Mouse (Mus musculus) embryonic stem cell, embryonic (primary cell): Measurements from ENCODE around the gene Olfr194.
"Not testable (repeated sequence)": the region's sequence is repeated elsewhere in the genome, so short reads cannot be mapped to it uniquely, and the experiment has no call there.

Source experiments
- CTCF ChIA-PET, 4 experiments: fragments of 300-600 bp in 2 of 4; fragments of 350-600 bp in 2 of 4; sonication (Branson Sonifier 250); formaldehyde crosslinking; loops; one replicate each; lab custom pipeline; 2022; ENCODE audit warnings: inconsistent platforms in 2 of 4; lab: Charles Lee
- POLR2A ChIA-PET, 4 experiments: fragments of 300-600 bp in 2 of 4; fragments of 350-600 bp in 2 of 4; sonication (Branson Sonifier 250); formaldehyde crosslinking; loops; one replicate each; lab custom pipeline; 2022; ENCODE audit warnings: antibody characterized with exemption in 4 of 4, inconsistent platforms in 1 of 4; lab: Charles Lee

Olfr194 gene

DNA sequence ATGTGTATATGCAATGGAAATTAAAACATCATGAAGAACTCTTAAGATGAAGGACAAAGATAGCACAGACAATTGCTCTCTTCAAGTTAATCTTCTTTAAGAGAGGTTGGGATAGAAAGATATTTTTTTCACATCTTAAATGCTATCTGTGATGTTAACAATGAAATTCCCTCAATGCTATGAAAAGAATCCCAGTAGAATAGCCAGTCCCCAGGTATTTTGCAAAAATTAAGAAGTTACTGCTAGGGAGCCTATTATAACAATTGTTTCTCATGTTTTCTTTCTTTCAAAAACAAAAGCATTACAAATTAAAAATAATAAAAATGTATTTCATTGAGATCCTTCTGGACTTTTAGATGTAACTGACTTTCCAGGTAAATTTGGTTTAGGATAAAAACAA lies at the start of gene Olfr194:
Olfr194 (minus strand) TSS at position 101 of the 400 bp plus-strand sequence.
- CTCF ChIA-PET, result no interaction called here
- POLR2A ChIA-PET, result no interaction called here

DNA sequence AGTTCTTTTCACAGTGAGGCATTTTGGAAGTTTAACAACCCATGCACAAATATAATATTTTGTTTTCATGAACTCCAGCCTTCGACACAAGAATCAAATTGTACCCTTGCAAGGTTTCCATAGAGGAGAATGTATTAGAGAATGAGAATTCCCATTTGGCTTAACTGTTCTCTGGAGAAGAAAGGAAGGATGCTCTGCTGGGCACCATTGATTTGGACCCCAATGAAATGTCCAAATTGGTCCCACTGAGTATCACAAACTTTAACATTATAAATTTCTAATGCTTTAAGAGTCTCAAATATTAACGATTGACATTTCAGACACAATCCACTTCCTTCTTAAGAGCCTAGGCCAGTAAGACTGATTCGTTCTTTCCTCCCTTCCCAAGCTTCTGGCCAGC lies 49.5 kb upstream of the Olfr194 start, which contains the start of gene Olfr196:
Olfr196 (minus strand) TSS at position 101 of the 400 bp plus-strand sequence.
- CTCF ChIA-PET, result no interaction called here

DNA sequence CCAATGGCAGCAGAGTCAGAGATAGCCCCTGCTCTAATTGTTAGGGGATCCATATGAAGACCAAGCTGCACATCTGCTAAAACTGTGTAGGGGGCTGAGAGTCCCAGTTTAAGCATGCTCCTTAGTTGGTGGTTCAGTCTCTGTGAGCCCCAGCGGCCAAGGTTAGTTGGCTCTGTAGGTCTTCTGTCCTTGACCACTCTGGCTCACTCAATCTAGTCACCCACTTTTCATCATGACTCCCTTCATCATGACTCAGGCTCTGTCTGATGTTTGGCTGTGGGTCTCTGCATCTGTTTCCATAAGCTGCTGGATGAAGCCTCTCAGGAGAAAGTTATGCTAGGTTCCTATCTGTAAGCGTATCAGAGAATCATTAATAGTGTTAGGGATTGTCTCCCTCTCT lies 31.1 kb upstream of the Olfr194 start:
- POLR2A ChIA-PET, result no interaction called here
- CTCF ChIA-PET, result no interaction called here

More for the DNA sequence above, 49.5 kb upstream of the Olfr194 start, which contains the start of gene Olfr196:
- POLR2A ChIA-PET, result no interaction called here

DNA sequence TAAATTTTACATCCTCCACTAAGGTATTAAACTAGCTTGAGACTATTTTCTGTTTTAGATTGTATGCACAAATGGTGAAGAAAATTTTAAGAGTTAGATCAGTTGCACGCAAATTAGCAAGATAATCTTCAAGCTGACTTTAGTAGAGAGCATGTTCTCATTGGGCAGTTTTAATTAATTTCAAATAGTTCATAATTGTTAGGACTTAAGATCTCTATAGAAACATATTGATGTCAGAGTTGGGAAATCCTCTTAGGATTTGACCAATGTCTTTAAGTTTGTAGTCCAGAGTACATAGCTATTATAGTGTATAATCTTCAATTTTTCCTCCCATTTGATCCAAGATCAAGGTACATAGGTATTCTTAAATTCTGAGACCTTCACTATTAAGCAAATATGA lies 25.9 kb upstream of the Olfr194 start, which contains the start of gene Olfr195:
Olfr195 (plus strand) TSS at position 301 of the 400 bp plus-strand sequence.
- ChIA-PET CTCF (no interaction called here), POLR2A (no interaction called here)

DNA sequence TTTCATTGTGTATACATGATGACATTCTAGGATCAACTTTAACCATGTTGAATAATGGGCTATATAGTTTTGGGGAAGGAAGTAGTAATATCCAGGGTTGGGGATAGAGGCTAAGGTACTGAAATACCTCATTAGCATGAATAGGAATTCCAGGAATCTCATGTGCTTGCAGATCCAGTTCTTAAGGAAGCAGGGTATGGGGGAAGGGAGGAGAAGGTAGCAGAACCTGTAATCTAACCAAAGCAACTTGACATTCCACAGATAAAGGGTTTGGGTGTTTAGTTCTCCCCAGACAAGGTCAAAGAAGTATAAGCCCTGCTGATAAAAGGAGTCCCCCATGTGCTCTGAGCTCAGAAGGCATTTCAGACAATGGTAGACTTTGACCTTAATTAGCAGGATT lies 20.2 kb upstream of the Olfr194 start:
- POLR2A ChIA-PET, result no interaction called here
- CTCF ChIA-PET, result no interaction called here

DNA sequence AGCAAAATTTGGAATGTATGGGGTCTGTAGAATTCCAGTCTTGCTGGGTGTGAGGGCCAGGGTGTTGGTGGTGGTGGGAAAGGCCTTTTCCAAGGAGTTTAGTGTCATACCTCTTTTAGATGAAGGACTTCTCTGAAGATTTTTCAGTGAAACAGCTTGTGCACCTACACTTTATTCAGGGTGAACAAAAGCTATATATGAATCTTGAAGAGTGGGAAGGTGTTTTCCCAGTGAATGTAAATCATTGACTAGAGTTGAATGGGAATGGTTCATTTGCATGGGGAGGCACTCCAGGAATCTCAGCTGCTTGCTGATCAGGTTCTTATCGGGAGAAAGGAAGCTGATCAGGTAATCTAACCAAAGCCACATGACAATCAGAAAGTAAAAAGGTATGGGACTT lies 9.9 kb upstream of the Olfr194 start:
- POLR2A ChIA-PET, result no interaction called here

DNA sequence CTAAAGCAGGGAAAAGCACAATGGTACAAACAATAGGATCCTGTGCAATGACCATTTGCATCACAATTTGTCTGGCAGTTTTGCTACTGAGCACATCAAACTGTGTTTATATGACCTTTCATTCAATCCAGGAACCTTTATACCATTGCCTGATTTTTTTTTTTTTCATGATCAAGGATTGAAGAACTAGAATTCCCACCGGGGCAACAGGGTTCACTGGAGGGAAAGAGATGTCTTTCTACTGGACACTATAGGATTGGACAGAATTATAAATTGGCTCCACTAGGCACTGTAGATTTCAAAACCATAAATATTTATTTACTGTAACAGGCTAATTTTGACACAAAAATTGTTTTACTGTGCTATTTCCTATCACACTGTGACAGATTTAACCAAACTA lies 9.1 kb downstream of the Olfr194 start, which contains the start of gene Olfr193:
Olfr193 (minus strand) TSS at position 101 of the 400 bp plus-strand sequence.
- CTCF ChIA-PET, result no interaction called here
- POLR2A ChIA-PET, result no interaction called here

More for the DNA sequence above, 9.9 kb upstream of the Olfr194 start:
- CTCF ChIA-PET, result no interaction called here

DNA sequence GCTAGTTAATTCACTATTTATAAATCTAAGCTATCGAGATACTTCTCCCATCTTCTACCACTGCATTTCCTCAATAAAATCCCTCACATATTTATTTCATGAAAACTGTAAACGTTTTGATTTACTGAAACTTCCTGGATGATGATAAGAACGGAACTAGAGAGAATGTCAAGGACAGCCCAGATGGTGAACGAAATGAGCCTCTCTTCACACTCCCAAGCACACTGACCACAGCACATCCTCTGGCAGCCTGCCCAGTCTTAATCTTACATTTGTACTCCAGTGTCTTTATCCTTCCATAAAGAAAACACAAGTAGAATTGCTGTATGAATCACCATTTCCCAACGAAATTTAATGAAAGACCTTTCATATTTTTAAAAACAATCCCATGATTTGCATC lies 12.3 kb downstream of the Olfr194 start:
- POLR2A ChIA-PET, result interaction anchor here in 1 of 4 experiments (0.7 kb wide), 1 partner anchor 757 kb away, joined by 5 read pairs; no protein-coding TSS in a partner anchor
- CTCF ChIA-PET, result not testable (repeated sequence)

DNA sequence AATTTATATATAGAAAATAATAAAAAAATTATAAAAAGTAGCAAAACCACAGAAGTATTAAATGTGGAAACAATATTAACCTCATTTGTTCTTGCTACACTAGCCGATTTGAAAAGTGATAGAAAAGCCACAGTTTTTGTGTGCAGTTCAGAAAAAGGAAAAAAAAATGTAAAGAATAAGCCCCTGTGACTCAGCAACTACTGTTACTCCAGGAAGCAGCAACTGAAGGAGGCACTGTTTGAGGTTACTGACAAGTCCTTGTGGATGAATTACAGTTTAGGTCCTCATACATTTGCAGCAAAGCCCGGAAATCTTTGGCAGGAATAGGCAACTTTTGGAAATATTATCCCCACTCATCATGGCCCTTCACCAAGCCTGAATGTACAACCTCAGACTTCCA lies 15.6 kb downstream of the Olfr194 start:
- POLR2A ChIA-PET, result no interaction called here
- CTCF ChIA-PET, result no interaction called here

DNA sequence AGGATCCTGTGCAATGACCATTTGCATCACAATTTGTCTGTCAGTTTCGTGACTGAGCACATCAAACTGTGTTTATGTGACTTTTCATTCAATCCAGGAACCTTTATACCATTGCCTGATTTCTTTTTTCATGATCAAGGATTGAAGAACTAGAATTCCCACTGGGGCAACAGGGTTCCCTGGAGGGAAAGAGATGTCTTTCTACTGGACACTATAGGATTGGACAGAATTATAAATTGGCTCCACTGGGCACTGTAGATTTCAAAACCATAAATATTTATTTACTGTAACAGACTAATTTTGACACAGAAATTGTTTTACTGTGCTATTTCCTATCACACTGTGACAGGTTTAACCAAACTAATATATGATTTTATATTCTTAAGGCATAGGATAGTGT lies 31.1 kb downstream of the Olfr194 start, which contains the start of gene Olfr191:
Olfr191 (minus strand) TSS at position 101 of the 400 bp plus-strand sequence.
- POLR2A ChIA-PET, CTCF ChIA-PET: not testable (repeated sequence)

DNA sequence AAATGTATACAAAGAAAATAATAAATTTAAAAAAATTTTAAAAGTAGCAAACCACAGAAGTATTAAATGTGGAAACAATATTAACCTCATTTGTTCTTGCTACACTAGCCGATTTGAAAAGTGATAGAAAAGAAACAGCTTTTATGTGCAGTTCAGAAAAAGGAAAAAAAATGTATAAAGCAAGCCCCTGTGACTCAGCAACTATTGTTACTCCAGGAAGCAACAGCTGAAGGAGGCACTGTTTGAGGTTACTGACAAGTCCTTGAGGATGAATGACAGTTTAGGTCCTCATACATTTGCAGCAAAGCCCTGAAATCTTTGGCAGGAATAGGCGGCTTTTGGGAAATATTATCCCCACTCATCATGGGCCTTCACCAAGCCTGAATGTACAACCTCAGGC lies 39.8 kb downstream of the Olfr194 start:
- CTCF ChIA-PET, POLR2A ChIA-PET: not testable (repeated sequence)

DNA sequence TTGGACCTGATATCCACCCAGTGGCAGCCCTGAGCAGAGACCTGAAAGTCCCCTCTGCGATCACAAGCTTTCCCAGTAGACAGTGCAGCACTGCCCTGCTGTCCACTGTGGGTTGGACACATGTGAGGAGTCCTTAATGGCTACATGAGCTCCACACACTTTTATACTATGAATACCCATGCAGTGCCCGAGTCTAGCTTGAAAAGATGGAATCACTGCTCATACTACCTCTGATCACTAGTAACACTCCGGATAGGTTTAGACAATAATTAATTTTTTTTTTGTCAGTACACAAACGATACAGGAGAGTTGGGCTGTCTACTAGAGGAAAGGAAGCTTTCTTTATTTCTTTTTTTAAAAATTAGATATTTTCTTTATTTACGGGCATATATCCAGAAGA lies 43.0 kb downstream of the Olfr194 start, which contains the start of gene Olfr190:
Olfr190 (minus strand) TSS at position 101 of the 400 bp plus-strand sequence.
- ChIA-PET POLR2A (no interaction called here), CTCF (no interaction called here)

DNA sequence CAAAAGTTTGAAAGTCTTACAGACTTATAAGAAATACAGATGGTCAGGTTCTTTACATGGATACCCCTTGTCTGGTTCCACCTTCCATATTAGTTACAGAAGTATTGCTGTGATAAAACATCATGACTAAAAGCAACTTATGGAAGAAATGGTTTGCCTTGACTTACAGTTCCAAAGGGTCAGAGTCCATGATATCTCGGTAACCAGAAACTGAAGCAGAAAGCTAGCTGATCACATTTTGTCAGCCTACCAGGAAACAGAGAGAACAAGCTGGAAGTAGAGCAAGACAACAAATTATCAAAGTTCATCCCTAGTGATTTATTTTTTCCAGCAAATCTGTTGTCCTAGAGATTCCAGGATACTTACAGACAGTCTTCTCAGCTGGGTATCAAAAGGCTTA lies 47.3 kb downstream of the Olfr194 start:
- POLR2A ChIA-PET, result no interaction called here

DNA sequence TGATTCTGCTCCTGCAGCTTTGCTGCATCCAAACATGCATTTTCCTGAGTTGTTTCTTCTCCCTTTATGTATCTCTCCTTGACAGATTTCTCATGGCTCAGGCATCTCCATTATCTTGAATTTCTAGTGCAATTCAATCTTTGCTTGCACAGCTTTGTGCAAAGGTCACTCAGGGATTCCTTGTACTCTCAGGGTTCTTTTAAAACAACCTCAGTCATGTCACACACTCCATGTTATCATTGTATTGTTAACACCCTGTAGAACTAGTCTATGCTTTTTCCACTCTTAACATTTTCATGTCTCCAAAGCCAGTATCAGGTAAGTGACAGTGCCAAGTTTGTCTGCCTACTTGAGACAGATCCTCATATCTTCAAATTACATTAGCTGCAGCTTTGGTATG lies 49.1 kb downstream of the Olfr194 start:
- ChIA-PET POLR2A (no interaction called here), CTCF (no interaction called here)

More for the DNA sequence above, 47.3 kb downstream of the Olfr194 start:
- CTCF ChIA-PET, result no interaction called here
